Mouse (Mus musculus) heart, postnatal 25 days (tissue): ENCODE measurements around the gene Rnf215. TPM values are rescaled to one million over a fixed set of nuclear protein-coding genes. Genes with fewer than 3 reads are reported as not detected.

Experiments used
- DNase-seq: peaks from one replicate; pipeline ENCODE4 v3.0.0; 2022; ENCODE audit warnings: low spot score
- intact Hi-C: fragments of 180-260 bp; cut with DNase I; formaldehyde crosslinking; loops from one replicate; pipeline ENCODE4 v1.15.1; 2025
- total RNA-seq, 2 experiments: library from RNA; stranded (reverse); gene quantifications; 2 replicates each; pipeline ENCODE4 v1.2.3; 2021

Gene Rnf215
- total RNA-seq, 2 experiments from 2014 or later = 13.2 to 13.8 TPM

DNA sequence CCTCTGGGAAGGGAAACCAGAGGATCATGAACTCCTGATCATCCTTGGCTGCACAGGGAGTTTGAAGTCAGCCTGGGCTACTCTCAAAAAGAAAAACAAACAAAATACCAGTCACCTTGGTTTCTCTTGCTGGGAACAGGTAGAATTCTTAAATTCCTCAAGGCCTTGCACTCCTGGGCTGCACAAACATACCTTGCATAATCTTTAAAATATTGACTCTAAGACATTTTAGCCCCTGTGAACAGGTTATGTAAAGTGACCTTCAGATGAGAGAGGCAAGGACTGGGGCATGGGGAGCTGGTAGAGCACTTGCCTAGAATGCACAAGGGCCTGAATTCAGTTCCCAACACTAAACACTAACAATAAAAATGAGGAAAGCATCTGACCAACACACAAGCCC lies 6.5 kb downstream of the Rnf215 start:
- intact Hi-C loops = no loop called here
- DNase-seq = no peak

DNA sequence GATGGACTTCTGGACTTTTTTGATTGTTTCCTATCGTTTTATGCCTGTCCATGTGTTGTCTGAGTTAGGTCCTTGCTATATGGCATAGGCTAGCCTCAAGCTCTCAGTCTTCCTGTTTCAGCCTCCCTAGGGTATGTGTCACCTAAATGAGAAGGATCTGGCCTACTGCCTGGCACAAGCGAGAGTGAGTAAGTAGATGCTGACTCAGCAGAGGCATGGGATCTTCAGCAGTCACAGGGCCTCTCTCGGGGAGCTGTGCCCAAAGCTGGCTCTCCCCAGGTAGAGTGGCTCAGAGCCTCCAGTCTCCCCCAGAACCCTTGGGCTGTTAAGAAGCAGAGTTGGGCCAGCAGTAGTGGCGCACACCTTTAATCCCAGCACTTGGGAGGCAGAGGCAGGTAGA lies 7.3 kb downstream of the Rnf215 start:
- intact Hi-C loops = no loop called here
- no peak for DNase-seq

GRCm38 (mm10) chr11:4143281-4144062 lies 8.5 kb downstream of the Rnf215 start:
- intact Hi-C loops = no loop called here
- no peak for DNase-seq

- intact Hi-C loops = no loop called here
- no peak for DNase-seq
These were observed 11.4 kb downstream of the Rnf215 start for GRCm38 (mm10) chr11:4146381-4146780.

- DNase-seq = no peak
These were observed 12.1 kb downstream of the Rnf215 start for GRCm38 (mm10) chr11:4147098-4147497.

DNA sequence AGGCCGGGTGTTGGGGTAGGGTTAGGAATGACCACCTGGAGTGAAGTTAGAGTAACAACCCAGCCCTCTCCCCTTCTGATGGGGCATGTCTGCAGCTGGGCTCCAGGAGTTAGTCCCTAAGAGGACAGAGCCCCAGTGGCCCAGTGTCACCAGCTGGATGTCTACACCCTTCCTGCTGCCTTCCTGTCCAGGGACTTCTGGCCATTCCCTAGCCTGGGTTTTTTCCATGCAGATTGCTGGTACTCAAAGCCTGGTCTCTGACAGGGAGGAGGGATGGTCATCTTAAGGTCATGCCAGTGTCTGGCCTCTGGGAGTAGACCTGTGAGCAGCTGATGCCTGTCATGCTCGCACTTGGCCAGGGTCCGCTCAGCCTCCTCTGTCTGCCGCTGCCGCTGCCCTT lies 13.1 kb downstream of the Rnf215 start:
- intact Hi-C loops = no loop called here

More at GRCm38 (mm10) chr11:4147098-4147497, 12.1 kb downstream of the Rnf215 start:
- intact Hi-C loops = no loop called here

DNA sequence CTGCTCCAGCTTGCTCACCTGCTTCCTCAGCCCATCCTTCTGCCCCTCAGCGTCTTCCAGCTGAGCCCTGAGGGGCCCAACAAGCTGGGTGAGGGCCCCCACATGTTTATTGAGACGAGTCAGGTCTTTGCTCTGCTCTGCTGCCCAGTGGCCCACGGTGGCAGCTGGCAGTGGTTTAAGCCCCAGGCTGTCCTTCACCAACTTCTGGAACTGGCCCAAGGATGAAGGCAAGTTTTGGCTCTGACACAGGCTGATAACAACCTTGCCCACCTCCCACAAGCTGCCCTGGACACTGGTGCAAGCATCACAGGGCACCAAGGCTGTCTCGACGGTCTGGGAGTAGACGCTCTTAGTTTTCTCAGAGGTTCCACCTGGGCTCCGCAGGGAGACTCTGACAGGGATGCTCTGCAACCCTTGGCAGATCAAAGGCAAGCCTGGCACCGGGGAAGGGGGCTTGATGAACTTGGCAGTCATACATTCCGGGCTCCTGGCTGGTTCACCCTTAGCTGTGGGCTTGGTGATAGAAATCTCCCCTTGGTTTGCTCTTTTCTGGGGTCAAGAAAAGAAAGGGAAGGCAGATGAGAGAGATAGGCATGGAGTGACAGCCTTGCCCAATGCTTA lies 13.6 kb downstream of the Rnf215 start:
- no peak for DNase-seq
- intact Hi-C loops = no loop called here

More for the DNA sequence above, 13.1 kb downstream of the Rnf215 start:
- peak; percentile 24 for DNase-seq

- no peak for DNase-seq
- intact Hi-C loops = no loop called here
These were observed 14.9 kb downstream of the Rnf215 start for GRCm38 (mm10) chr11:4149886-4150285.

DNA sequence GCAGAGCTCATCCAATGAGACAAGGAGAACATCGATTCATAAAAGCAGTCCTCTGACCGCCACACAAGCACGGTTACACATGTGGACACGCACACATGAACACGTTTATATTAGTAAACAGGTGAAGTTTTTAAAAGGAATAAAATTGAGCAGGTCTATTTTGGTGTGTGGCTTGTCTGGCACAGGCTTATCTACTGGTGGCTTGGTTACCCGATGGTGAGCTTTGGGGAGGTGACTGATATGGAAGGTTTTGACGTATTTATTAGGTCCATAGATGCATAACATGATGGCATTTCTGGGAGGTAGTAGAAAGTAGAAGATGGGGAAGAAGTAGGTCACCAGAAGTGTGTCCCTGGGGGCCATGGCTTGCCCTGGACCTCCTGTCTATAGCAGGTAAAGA lies 18.7 kb downstream of the Rnf215 start:
- intact Hi-C loops = no loop called here
- no peak for DNase-seq

GRCm38 (mm10) chr11:4155641-4156040 lies 20.6 kb downstream of the Rnf215 start:
- intact Hi-C loops = no loop called here
- no peak for DNase-seq

GRCm38 (mm10) chr11:4158676-4159075 lies 23.7 kb downstream of the Rnf215 start:
- DNase-seq = no peak
- intact Hi-C loops = no loop called here

- intact Hi-C loops = loop anchor here (2.0 to 10.0 kb wide), 2 partner anchors 25 to 55 kb away; partner anchors contain the start of genes Castor1 and Rnf215
- peak; percentile 86 for DNase-seq
These were observed 25.1 kb downstream of the Rnf215 start, which contains the start of the genes Ccdc157 and Sf3a1 for GRCm38 (mm10) chr11:4159808-4160708. Ccdc157 (minus strand) TSS chr11:4160293. Sf3a1 (plus strand) TSS chr11:4160350.

- DNase-seq = no peak
- intact Hi-C loops = loop anchor here (2.0 to 10.0 kb wide), 2 partner anchors 26 to 54 kb away; partner anchors contain the start of genes Castor1 and Rnf215
These were observed 25.9 kb downstream of the Rnf215 start for GRCm38 (mm10) chr11:4160758-4161480.

DNA sequence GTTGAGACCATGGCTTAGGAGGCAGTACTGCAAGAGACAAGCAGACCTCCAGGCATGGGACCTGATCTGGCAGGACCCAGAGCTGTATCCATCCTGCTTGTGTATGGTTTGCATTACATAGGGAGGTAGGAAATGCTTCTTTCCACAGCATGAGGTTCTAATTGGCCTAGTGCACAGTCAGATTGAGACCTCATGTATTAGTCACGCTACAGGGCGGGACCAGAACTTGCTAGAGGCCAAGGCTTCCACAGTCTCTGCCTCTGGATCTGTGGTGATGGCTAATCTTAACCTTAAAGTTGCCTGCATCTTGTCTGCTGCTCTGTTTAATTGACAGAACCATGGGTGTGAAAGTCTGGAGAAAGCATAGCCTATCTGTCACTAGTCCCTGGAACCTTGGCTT lies 29.7 kb downstream of the Rnf215 start:
- intact Hi-C loops = loop anchor here (10.0 kb wide), 1 partner anchor 50 kb away; the partner anchor contains the start of gene Castor1
- no peak for DNase-seq

GRCm38 (mm10) chr11:4166467-4167090 lies 31.6 kb downstream of the Rnf215 start:
- DNase-seq = no peak
- intact Hi-C loops = loop anchor here (10.0 kb wide), 1 partner anchor 48 kb away; the partner anchor contains the start of gene Castor1

GRCm38 (mm10) chr11:4174586-4174985 lies 39.6 kb downstream of the Rnf215 start:
- intact Hi-C loops = no loop called here
- DNase-seq = peak; percentile 65

DNA sequence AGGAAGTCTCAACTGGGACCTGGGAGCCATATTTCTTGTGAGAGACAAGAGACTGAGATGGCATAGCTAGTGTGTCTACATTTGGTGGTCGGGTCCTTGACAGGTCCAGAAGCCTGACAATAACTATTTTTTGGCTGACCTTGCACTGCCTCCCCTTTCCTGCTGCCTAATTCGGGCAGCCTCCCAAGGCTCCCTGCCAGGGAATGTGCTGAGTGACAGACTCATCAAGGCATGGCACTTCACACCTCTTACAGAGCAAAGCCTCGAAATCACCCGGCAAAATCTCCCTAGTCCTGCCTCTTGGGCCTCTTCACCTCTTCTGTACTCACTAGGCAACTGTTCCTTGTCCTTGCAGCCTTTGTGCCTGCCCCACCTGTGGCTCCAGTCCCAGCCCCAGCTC lies 42.7 kb downstream of the Rnf215 start:
- intact Hi-C loops = no loop called here
- no peak for DNase-seq

GRCm38 (mm10) chr11:4182061-4182460 lies 47.1 kb downstream of the Rnf215 start:
- DNase-seq = no peak
- intact Hi-C loops = loop anchor here (2.0 to 5.0 kb wide), 3 partner anchors 19 to 47 kb away; partner anchors contain the start of gene Rnf215

DNA sequence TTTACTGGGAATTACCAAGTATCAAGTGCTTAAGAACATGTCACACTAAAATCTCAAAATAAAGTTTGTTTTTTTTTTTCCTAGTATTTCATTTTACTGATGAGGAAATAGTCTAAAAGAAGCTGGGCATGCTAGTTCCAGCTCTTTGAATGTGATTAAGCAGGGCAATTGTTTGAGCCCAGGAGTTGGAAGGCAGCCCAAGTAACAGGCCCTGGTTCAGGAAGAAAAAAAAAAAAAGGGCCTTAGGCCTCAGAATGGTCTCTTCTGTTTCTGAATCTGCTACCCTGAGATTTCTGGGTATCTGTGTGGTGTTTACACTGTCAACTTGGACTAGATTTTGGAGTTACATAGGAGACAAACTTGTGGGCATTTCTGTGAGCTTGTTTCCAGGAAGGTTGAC lies 48.5 kb downstream of the Rnf215 start:
- DNase-seq = no peak
- intact Hi-C loops = loop anchor here (2.0 to 5.0 kb wide), 3 partner anchors 21 to 49 kb away; partner anchors contain the start of gene Rnf215
